Mouse (Mus musculus) forebrain, embryonic 11.5 days (tissue): ENCODE data around the gene Ano8. TPM values are rescaled to one million over a fixed set of nuclear protein-coding genes. Genes with fewer than 3 reads are reported as not detected.
"Not testable (repeated sequence)": the region's sequence is repeated elsewhere in the genome, so short reads cannot be mapped to it uniquely, and the experiment has no call there.

Source experiments
- ATAC-seq: fragments of 200-750 bp; cut with Nextera tagmentation; replicated peaks from 2 replicates; pipeline ENCODE4 v1.8.0; 2017; ENCODE audit warnings: moderate TSS enrichment; ENCODE audit not compliant: low FRiP score
- DNase-seq: peaks from one replicate; pipeline ENCODE4 v3.0.0-alpha.2; 2017; ENCODE audit warnings: low spot score
- H3K27ac ChIP-seq: fragments of 300-500 bp; sonication (generic); 2 replicates; pipeline ENCODE4 v1.5.1; 2014; ENCODE audit warnings: low read depth, low read length
- H3K27me3 ChIP-seq: fragments of 300-500 bp; sonication (generic); 2 replicates; pipeline ENCODE4 v1.6.1; 2014; ENCODE audit warnings: mild to moderate bottlenecking, low read length, mixed read lengths; ENCODE audit not compliant: control insufficient read depth, insufficient read depth
- H3K36me3 ChIP-seq: fragments of 300-500 bp; sonication (generic); 2 replicates; pipeline ENCODE4 v1.6.1; 2014; ENCODE audit warnings: mild to moderate bottlenecking, low read length, moderate library complexity, mixed read lengths; ENCODE audit not compliant: control insufficient read depth, insufficient read depth
- H3K4me1 ChIP-seq: fragments of 300-500 bp; sonication (generic); replicated peaks from 2 replicates; pipeline ENCODE4 v1.6.1; 2014; ENCODE audit warnings: low read length, mixed read lengths; ENCODE audit not compliant: control insufficient read depth, insufficient read depth
- H3K4me2 ChIP-seq: fragments of 300-500 bp; sonication (generic); 2 replicates; pipeline ENCODE4 v1.6.1; 2014; ENCODE audit warnings: low read depth, mild to moderate bottlenecking, low read length, moderate library complexity, mixed read lengths; ENCODE audit not compliant: severe bottlenecking
- H3K4me3 ChIP-seq: fragments of 300-500 bp; sonication (generic); 2 replicates; pipeline ENCODE4 v1.5.1; 2014; ENCODE audit warnings: low read depth, low read length
- H3K9ac ChIP-seq: fragments of 300-500 bp; sonication (generic); 2 replicates; pipeline ENCODE4 v1.6.1; 2014; ENCODE audit warnings: low read length
- H3K9me3 ChIP-seq: fragments of 300-500 bp; sonication (generic); 2 replicates; pipeline ENCODE4 v1.6.1; 2016; ENCODE audit warnings: low read length, mixed read lengths; ENCODE audit not compliant: control insufficient read depth
- WGBS: fragments of 180-500 bp; shearing (Covaris S2); extraction: QIAGEN DNeasy Blood & Tissue Kit; methylation state at CpG from one replicate; pipeline ENCODE4 v1.1.7; 2014; 5-methylcytosine and 5-hydroxymethylcytosine counted together
- polyA plus RNA-seq: library from polyadenylated mRNA; unstranded; fragments of >200 nt; fragmentation: Nextera tagmentation; extraction: Ambion mirVana; gene quantifications from 2 replicates; pipeline ENCODE4 v1.2.1, GENCODE M21; 2014

The Ano8 gene
- polyA plus RNA-seq, 1 experiment from 2014 or later: 5.7 TPM

DNA sequence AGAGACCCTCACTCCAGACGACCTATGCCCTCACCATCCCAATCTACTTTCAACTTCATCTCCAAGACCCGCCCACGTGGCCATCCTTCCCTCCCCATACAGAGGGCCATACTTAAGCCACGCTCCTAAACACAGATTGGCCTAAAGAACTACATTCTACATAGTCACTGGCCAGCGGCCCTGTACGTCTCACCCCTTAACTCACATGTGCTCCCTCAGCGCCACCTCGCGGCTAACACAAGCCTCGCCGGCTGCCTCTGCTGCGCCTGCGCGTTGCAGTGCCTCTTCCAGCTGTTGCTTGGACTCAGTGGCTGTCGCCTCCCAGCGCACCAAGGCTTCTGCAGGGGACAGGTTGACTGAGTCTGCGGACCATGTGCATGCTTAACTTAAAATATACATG, 35.9 kb upstream of the Ano8 start:
- ATAC-seq (peak; percentile 78), DNase-seq (peak; percentile 96)
- Histone ChIP-seq H3K4me2 (no peak overlapping the region), H3K27ac (no peak overlapping the region), H3K9me3 (no peaks in the 10 kb centered on the region), H3K27me3 (peaks cover 23% of the 10 kb centered on the region), H3K4me3 (no peak overlapping the region), H3K9ac (no peak overlapping the region), H3K4me1 (no peaks in the 10 kb centered on the region; the same call in 1 of the 2 replicates), H3K36me3 (no peaks in the 10 kb centered on the region)
- WGBS: 7% methylated on average over 17 of the region's 17 CpGs

DNA sequence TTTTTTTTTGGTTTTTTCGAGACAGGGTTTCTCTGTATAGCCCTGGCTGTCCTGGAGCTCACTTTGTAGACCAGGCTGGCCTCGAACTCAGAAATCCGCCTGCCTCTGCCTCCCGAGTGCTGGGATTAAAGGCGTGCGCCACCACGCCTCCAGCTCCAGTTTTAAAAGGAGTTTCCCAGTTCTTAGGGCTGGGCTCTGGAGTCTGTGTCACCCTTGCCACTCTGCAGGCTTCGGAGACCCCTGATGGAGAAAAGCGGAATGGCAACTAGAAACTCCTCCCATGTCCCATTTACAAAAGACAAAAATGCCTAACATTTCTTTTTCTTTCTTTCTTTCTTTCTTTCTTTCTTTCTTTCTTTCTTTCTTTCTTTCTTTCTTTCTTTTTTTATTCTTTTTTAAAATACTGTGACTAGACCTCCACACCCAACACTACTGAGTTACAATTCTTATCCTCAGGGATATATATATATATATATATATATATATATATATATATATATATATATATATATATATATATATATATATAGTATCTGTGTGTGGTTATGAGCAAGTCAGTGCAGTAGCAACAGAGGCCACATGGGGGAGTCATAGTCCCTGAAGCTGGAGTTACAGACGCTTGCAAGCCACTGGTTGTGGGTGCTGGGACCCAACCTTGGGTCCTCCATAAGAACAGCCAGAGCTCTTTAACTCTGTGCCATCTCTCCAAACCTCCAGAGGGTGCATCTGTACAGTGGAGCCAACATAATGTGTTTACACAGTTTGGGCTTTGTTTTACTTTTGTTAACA, 33.5 kb upstream of the Ano8 start:
- H3K4me1 ChIP-seq, H3K4me2 ChIP-seq, H3K27ac ChIP-seq, H3K36me3 ChIP-seq, ATAC-seq, H3K9ac ChIP-seq, H3K4me3 ChIP-seq, H3K27me3 ChIP-seq, H3K9me3 ChIP-seq: not testable (repeated sequence)
- DNase-seq: peak; percentile 76
- WGBS: 39% methylated on average over 9 of the region's 10 CpGs

DNA sequence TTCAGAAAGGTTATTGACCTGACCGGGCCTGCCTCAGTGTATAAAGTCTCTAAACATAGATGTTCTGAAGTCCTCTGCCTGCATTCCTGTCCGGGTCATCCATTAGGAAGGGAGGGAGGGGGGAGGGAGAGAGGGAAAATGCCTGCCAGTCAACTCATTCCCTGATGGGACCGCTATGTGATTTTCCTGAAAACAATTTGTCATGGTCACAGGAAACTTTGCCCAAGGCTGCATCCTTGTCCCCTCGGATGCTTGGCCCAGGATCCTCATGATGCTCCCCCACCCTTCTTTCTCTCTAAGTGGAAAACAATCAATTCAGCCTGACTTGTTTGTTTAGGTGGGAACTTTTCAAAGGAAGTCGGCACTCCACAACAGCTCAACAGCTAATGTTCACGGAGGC, 31.0 kb upstream of the Ano8 start:
- no peak overlapping the region for H3K4me2 ChIP-seq
- no peak for ATAC-seq
- no peaks in the 10 kb centered on the region for H3K4me1 ChIP-seq
- H3K36me3 ChIP-seq: no peaks in the 10 kb centered on the region
- no peaks in the 10 kb centered on the region for H3K9me3 ChIP-seq
- H3K9ac ChIP-seq: no peak overlapping the region
- H3K4me3 ChIP-seq: no peak overlapping the region
- no peak for DNase-seq
- H3K27me3 ChIP-seq: no peaks in the 10 kb centered on the region
- H3K27ac ChIP-seq: no peak overlapping the region
- WGBS: 39% methylated on average over 6 of the region's 6 CpGs

DNA sequence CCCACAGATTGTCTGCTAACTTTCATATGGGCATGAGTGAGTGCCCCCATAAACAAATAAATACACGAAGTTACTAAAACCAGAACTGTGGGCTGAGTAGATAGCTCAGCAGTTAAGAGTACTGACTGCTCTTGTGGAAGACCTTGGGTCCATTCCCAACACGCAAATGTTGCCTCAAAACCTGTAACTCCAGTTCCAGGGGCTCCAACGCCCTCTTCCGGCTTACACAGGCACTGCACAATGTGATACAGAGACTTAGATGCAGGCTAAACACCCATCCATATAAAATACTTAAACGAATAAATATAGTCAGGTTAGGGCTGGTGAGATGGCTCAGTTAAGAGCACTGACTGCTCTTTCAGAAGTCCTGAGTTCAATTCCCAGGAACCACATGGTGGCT, 29.3 kb upstream of the Ano8 start:
- Histone ChIP-seq H3K9me3 (no peaks in the 10 kb centered on the region), H3K36me3 (no peaks in the 10 kb centered on the region), H3K4me2 (no peak overlapping the region), H3K4me1 (no peaks in the 10 kb centered on the region), H3K4me3 (no peak overlapping the region), H3K27me3 (no peaks in the 10 kb centered on the region), H3K27ac (no peak overlapping the region), H3K9ac (no peak overlapping the region)
- WGBS: 73% methylated on average over 5 of the region's 5 CpGs
- ATAC-seq (no peak), DNase-seq (no peak)

DNA sequence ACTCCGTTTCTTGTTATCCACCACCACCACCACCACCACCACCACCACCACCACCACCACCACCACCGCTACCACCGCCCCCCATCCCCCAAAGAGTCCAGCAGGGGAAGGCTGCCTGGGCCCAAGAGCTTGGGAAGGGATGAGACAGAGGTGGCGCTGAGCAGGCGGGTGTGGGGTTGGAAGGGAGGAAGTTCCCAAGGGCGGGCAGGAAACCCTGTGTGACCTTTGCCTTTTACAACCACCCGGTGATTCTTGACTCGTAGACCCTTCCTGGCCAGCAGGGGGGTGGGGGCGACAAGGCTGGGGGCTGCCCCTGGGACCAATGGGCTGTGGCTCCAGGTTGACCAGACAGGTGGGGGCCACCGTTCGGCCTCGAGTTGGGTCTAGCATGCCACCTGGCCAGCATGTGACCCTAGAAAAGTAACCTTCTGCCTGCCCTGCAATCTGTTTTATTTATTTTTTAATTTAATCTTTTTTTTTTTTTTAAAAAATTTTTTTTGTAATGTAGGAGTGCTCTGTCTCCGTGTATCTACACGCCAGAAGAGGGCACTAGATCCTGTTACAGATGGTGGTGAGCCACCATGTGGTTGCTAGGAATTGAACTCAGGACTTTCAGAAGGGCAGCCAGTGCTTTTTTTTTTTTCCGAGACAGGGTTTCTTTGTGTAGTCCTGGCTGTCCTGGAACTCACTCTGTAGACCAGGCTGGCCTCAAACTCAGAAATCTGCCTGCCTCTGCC, 27.4 kb upstream of the Ano8 start:
- no peak overlapping the region for H3K4me2 ChIP-seq
- H3K4me1 ChIP-seq: peaks cover under 1% of the 10 kb centered on the region; the same call in 1 of the 2 replicates
- H3K36me3 ChIP-seq: no peaks in the 10 kb centered on the region
- H3K9ac ChIP-seq: no peak overlapping the region
- H3K27ac ChIP-seq: no peak overlapping the region
- WGBS: 74% methylated on average over 15 of the region's 15 CpGs
- H3K27me3 ChIP-seq: peaks cover 10% of the 10 kb centered on the region
- no peak overlapping the region for H3K4me3 ChIP-seq
- no peaks in the 10 kb centered on the region for H3K9me3 ChIP-seq
- no peak for ATAC-seq
- no peak for DNase-seq

DNA sequence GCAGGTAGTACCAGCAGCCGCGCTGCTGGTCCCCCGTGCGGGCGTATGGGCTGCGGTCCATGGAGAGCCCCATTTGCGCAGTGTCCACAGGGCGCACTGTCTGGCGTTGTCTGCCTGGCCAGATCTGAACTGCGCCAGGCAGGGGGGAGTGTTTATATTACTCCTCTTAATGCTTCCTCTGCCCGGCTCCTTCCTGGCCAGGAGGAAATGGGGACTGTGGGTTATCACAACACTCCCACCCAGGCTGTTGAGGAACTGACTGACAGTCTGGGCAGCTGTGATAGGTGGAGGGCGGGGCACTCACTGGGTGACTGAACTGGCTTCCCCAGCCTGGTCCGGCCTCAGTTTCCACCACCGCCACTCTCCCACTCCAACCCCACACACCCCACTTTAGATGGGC, 25.9 kb upstream of the Ano8 start, which contains the start of gene Plvap:
Gene Plvap, minus strand, starts transcription at position 109 of the 400 bp plus-strand sequence.
- no peak within 1 kb of the TSS for H3K9ac ChIP-seq
- no peaks in the 10 kb centered on the region for H3K36me3 ChIP-seq
- H3K4me1 ChIP-seq: peaks cover 5% of the 10 kb centered on the region; the same call in 1 of the 2 replicates
- H3K9me3 ChIP-seq: no peaks in the 10 kb centered on the region
- ATAC-seq: no peak
- peaks cover 26% of the 10 kb centered on the region for H3K27me3 ChIP-seq
- no peak within 1 kb of the TSS for H3K4me3 ChIP-seq
- H3K27ac ChIP-seq: no peak within 1 kb of the TSS
- 70% methylated on average over 14 of the region's 14 CpGs for WGBS
- H3K4me2 ChIP-seq: no peak within 1 kb of the TSS
- no peak for DNase-seq

DNA sequence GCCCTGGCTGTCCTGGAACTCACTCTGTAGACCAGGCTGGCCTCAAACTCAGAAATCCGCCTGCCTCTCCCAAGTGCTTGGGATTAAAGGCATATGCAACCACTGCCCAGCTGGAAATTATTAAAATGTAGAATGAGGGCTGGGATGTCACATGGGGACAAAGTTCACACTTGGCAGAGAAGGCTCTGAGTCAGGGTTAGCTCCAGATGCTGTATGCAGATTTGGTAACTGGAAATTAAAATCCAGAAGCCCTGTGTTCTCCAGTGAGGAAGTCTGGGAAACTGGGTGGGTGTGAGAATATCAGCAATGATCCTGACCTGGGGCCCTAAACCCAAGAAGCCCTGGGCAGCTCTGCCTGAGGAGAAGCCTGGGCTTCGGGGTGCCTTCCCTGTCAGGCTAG, 23.6 kb upstream of the Ano8 start:
- DNase-seq (no peak), ATAC-seq (no peak)
- H3K9me3 ChIP-seq: no peaks in the 10 kb centered on the region
- no peak overlapping the region for H3K4me3 ChIP-seq
- H3K27me3 ChIP-seq: peaks cover 30% of the 10 kb centered on the region
- no peak overlapping the region for H3K4me2 ChIP-seq
- peaks cover 5% of the 10 kb centered on the region; the same call in 1 of the 2 replicates for H3K4me1 ChIP-seq
- H3K27ac ChIP-seq: no peak overlapping the region
- H3K36me3 ChIP-seq: no peaks in the 10 kb centered on the region
- 62% methylated on average over 2 of the region's 2 CpGs for WGBS
- no peak overlapping the region for H3K9ac ChIP-seq

DNA sequence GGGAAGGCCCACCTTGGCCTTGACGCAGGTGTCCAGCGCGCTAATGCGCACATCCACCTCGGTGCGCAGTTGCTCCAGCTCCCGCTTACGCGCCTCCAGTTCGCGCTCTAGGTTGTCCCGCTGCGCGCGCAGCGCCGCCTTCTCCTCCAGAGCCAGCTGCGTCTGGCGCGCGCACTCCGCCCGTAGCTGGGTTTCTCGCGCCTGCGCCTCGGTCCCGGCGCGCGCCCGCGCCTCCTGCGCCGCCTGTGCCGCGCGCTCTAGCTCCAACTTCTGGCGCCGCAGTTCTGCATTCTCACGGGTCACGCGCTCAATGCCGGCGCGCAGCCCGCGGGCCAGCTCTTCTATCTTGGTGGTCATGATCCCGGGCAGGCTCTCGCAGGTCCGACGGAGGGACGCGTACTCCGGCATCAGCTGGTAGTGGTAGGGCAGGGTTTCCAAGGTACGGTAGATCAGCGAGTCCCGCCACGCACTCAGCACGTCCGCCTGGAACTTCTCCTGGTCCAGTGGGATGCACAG, 21.9 kb upstream of the Ano8 start:
- peaks cover 30% of the 10 kb centered on the region for H3K27me3 ChIP-seq
- no peaks in the 10 kb centered on the region for H3K36me3 ChIP-seq
- no peaks in the 10 kb centered on the region for H3K9me3 ChIP-seq
- no peak overlapping the region for H3K27ac ChIP-seq
- DNase-seq (peak; percentile 89), ATAC-seq (peak; percentile 77)
- peak overlapping the region; percentile 17; the same call in 1 of the 2 replicates for H3K9ac ChIP-seq
- peak overlapping the region; percentile 57 for H3K4me2 ChIP-seq
- H3K4me1 ChIP-seq: peaks cover 5% of the 10 kb centered on the region; the same call in 1 of the 2 replicates
- under 1% methylated on average over 61 of the region's 61 CpGs for WGBS
- peak overlapping the region; percentile 33 for H3K4me3 ChIP-seq
